Mouse (Mus musculus) embryonic facial prominence, embryonic 10.5 days (tissue): ENCODE measurements around the gene Ubl7. TPM values are rescaled to one million over a fixed set of nuclear protein-coding genes. Genes with fewer than 3 reads are reported as not detected.

Experiments
- DNase-seq: peaks from one replicate; pipeline ENCODE4 v3.0.0-alpha.2; 2017; ENCODE audit warnings: low spot score
- H3K27ac ChIP-seq: fragments of 300-500 bp; sonication (generic); replicated peaks from 2 replicates; pipeline ENCODE4 v1.5.1; 2016; ENCODE audit warnings: mild to moderate bottlenecking
- H3K27me3 ChIP-seq: fragments of 300-500 bp; sonication (generic); replicated peaks from 2 replicates; pipeline ENCODE4 v1.6.1; 2016; ENCODE audit warnings: low read depth, mild to moderate bottlenecking; ENCODE audit not compliant: poor library complexity, severe bottlenecking
- H3K36me3 ChIP-seq: fragments of 300-500 bp; sonication (generic); replicated peaks from 2 replicates; pipeline ENCODE4 v1.6.1; 2016; ENCODE audit warnings: mild to moderate bottlenecking, moderate library complexity
- H3K4me1 ChIP-seq: fragments of 300-500 bp; sonication (generic); 2 replicates; pipeline ENCODE4 v1.6.1; 2016
- H3K4me3 ChIP-seq: fragments of 300-500 bp; sonication (generic); 2 replicates; pipeline ENCODE4 v1.5.1; 2016; ENCODE audit warnings: mild to moderate bottlenecking, moderate library complexity
- H3K9me3 ChIP-seq: fragments of 300-500 bp; sonication (generic); 2 replicates; pipeline ENCODE4 v1.6.1; 2016; ENCODE audit warnings: mild to moderate bottlenecking
- WGBS: fragments of 180-500 bp; shearing (Covaris S2); methylation state at CpG from one replicate; pipeline ENCODE4 v1.1.7; 2016; 5-methylcytosine and 5-hydroxymethylcytosine counted together
- polyA plus RNA-seq: library from polyadenylated mRNA; unstranded; fragments of >200 nt; fragmentation: Nextera tagmentation; extraction: Ambion mirVana; gene quantifications from 2 replicates; pipeline ENCODE4 v1.2.1, GENCODE M21; 2016

Gene Ubl7
- polyA plus RNA-seq, 1 experiment from 2014 or later = 130 TPM

DNA sequence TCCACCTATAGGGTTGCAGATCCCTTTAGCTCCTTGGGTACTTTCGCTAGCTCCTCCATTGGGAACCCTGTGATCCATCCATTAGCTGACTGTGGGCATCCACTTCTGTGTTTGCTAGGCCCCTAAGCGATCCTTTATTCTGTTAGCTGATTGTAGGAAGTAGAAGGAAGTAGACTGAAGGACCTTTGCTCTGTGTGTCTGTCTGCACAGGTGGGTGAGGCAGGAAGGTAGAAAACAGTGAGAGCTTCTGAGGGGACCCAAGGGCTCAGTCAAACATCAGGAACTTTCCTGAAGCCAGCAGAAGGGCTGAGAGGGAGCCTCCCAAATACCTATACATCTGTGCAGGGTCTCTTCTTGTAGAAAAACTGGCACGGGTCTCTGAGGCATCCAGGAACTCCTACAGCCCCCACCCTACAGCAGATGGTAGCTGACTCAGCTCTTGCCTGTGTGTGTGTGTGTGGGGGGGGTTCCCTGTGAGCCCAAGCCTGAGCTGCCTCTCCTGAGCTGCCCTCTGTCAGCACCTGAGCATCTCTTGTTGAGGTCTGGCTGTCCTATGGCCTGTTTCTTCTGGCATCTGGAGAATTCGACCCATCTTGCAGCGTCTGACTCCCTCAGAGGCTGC is 64.5 kb downstream of the Ubl7 start:
- Histone ChIP-seq H3K27ac (no peak overlapping the region), H3K9me3 (0 out of 2 replicates have a peak, but pooled peaks cover 2% of the 10 kb centered on the region), H3K4me3 (no peak overlapping the region), H3K36me3 (no peaks in the 10 kb centered on the region), H3K27me3 (no peaks in the 10 kb centered on the region), H3K4me1 (peaks cover 23% of the 10 kb centered on the region)
- 86% methylated on average over 5 of the region's 5 CpGs for WGBS
- DNase-seq = no peak

DNA sequence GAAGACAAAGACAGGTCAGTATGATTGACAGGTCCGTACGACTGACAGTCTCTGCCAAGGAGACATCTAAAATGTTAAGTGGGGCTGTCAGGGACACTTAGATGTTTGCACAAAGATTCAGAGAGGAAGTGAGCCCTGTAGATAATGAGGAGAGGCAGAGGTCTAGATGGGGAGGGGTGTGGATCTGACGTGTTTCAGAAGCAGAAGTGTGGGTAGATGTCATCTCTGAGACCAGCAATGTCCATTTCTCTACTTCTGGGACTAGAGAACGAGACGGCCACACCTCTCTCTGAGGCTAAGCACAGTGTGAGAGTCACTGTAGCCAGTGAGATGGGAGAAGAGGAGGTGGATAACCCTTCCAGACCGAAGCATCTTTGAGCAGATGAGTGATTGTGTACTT is 67.2 kb downstream of the Ubl7 start:
- H3K27me3 ChIP-seq = no peaks in the 10 kb centered on the region
- no peak overlapping the region for H3K4me3 ChIP-seq
- H3K36me3 ChIP-seq = no peaks in the 10 kb centered on the region
- no peak for DNase-seq
- 0 out of 2 replicates have a peak, but pooled peaks cover 2% of the 10 kb centered on the region for H3K9me3 ChIP-seq
- H3K27ac ChIP-seq = no peak overlapping the region
- H3K4me1 ChIP-seq = peaks cover 7% of the 10 kb centered on the region
- WGBS = 82% methylated on average over 6 of the region's 6 CpGs

DNA sequence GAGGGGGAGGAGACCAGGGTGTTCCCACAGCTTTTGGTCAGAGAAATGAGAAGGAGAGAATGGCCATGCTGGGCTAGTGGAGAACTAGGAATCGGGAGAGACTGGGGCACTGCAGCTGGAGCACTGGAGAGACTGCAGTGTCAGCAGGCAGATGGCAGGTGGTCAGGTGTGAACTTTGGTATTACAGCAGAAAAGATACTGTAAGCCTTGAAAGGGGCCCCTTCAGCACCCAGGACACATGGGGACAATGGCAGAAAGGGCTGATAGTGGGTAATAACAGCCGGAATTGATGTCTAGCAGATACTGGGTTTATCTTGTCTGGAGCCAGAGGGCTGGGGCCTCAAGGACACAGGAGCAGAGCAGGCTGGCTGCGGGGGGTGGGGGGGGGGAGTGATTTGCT is 68.1 kb downstream of the Ubl7 start:
- WGBS = 71% methylated on average over 3 of the region's 3 CpGs
- no peak for DNase-seq
- H3K4me1 ChIP-seq = no peaks in the 10 kb centered on the region; the same call in 1 of the 2 replicates
- no peaks in the 10 kb centered on the region for H3K27me3 ChIP-seq
- H3K9me3 ChIP-seq = 0 out of 2 replicates have a peak, but pooled peaks cover 2% of the 10 kb centered on the region
- H3K36me3 ChIP-seq = no peaks in the 10 kb centered on the region
- no peak overlapping the region for H3K27ac ChIP-seq
- no peak overlapping the region for H3K4me3 ChIP-seq

Other genes with a start within 250 kb of the Ubl7 start
- not detected in 2 replicates for gene Cyp1a2, start 227.3 kb upstream of the Ubl7 start, polyA plus RNA-seq
- gene Cyp1a1, start 223.1 kb upstream of the Ubl7 start, polyA plus RNA-seq = 0.07 TPM in 1 of 2 replicates, not detected in the other
- gene Edc3, start 202.4 kb upstream of the Ubl7 start, polyA plus RNA-seq = 45.5 and 46.7 TPM in 2 replicates
- 93.6 and 94.8 TPM in 2 replicates for gene Clk3, start 145.1 kb upstream of the Ubl7 start, polyA plus RNA-seq
- 51.0 and 64.3 TPM in 2 replicates for gene Arid3b, start 74.2 kb upstream of the Ubl7 start, polyA plus RNA-seq
- gene Sema7a, start 29.1 kb downstream of the Ubl7 start, polyA plus RNA-seq = 0.08 and 0.25 TPM in 2 replicates
- gene Cyp11a1, start 95.4 kb downstream of the Ubl7 start, polyA plus RNA-seq = not detected in 2 replicates
- 33.6 and 47.2 TPM in 2 replicates for gene Stra6, start 152.8 kb downstream of the Ubl7 start, polyA plus RNA-seq
- gene Ccdc33, start 207.8 kb downstream of the Ubl7 start, polyA plus RNA-seq = 0.36 and 0.56 TPM in 2 replicates